Mouse (Mus musculus): ENCODE measurements at regions not wholly inside any gene's neighbourhood (a gene's known extent, or its start where the extent isn't known, plus 50 kb on each side); places are given as distances from the start of the nearest gene placed in this dataset.

DNA sequence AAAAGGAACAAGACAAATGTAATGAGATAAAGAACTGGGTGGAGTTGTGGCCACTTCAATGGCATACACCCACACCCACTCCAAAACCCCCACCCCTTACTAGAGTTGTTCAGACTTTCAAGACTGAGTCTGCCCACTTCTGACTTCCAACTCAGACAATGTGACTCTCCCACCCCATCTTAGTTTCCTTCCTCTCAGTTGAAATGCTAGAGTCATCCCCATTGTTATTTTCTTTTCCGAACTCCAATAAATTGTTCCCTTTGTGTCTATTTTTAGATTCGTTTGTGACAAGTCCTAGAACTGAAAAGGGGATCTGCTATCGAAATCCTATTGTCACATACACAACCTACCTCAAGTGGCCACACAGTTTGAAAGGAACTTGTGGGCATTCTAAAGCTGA lies 200.7 kb upstream of the Bmp2 start:
- TF ChIP-seq TAL1 (IDR thresholded peaks at IDR 0.05; ENCODE audit: low read length) (no peak), GATA1 (IDR thresholded peaks at IDR 0.05; ENCODE audit: low read length) (no peak)

Measured in erythroblast, embryonic 14.5 days (primary cell).